Mouse (Mus musculus): ENCODE measurements at regions not wholly inside any gene's neighbourhood (a gene's known extent, or its start where the extent isn't known, plus 50 kb on each side); places are given as distances from the start of the nearest gene placed in this dataset.

DNA sequence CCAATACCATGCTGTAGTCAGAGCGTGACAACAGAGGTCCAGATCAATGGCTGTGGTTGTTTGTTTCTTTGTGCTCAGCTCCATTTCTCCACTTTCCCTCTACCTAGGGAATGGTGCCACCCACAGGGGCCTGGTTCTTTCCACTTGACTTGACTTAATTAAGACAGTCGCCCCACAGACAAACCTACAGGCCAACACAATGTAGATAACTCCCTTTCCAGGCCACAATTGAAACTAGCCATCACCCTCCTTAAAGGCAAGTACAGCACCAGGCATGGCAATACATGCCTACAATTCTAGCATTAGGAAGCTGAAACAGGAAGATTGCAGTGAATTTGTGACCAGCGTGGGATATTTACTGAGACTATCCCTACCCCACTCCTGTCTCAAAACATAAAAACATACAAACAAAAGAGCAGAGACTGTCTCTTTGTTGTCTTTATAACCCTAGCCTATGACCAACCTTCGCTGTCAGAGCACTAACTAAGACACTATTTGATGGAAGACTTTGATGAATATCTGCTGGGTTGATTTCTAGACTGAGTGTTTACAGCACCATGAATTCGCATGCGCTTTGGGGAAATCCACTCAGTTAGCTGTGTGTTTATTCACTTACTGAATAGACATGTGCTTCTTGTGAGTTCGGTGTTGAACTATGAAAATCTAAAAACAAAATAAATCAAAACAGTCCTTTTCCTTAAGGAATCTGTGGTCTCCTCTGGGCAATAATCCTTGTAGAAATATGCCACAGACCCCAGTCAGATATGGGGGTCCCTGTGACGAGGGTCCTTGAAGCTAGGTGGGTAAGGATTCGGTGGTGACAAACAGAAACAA is 116.7 kb upstream of the Cpm start:
- Histone ChIP-seq H3K27me3 (ENCODE audit: control insufficient read depth, insufficient read depth, low read length) (no peaks in the 10 kb centered on the region), H3K36me3 (ENCODE audit: control insufficient read depth, insufficient read depth, low read length) (no peaks in the 10 kb centered on the region), H3K4me3 (ENCODE audit: control insufficient read depth in 1 of 2, insufficient read depth in 1 of 2, low read depth in 1 of 2, low read length in 2 of 2) (no peak overlapping the region), H3K4me1 (ENCODE audit: control insufficient read depth in 2 of 2, insufficient read depth in 2 of 2, low read length in 2 of 2) (no peaks in the 10 kb centered on the region; a peak in 1 of 4 replicates), H3K27ac (replicated peaks in 1 of 2; ENCODE audit: control insufficient read depth in 1 of 2, insufficient read depth in 1 of 2, low read depth in 2 of 2, low read length in 2 of 2) (no peak overlapping the region), H3K9ac (ENCODE audit: low read length) (no peak overlapping the region), H3K9me3 (ENCODE audit: control insufficient read depth, low read length) (no peaks in the 10 kb centered on the region; the same call in 1 of the 2 replicates), H3K4me2 (ENCODE audit: low read length) (no peak overlapping the region)
- ATAC-seq (ENCODE audit: insufficient number of reproducible peaks, insufficient read depth, low FRiP score, low read depth) = no peak
- 85% methylated on average over 9 of the region's 9 CpGs for WGBS

DNA sequence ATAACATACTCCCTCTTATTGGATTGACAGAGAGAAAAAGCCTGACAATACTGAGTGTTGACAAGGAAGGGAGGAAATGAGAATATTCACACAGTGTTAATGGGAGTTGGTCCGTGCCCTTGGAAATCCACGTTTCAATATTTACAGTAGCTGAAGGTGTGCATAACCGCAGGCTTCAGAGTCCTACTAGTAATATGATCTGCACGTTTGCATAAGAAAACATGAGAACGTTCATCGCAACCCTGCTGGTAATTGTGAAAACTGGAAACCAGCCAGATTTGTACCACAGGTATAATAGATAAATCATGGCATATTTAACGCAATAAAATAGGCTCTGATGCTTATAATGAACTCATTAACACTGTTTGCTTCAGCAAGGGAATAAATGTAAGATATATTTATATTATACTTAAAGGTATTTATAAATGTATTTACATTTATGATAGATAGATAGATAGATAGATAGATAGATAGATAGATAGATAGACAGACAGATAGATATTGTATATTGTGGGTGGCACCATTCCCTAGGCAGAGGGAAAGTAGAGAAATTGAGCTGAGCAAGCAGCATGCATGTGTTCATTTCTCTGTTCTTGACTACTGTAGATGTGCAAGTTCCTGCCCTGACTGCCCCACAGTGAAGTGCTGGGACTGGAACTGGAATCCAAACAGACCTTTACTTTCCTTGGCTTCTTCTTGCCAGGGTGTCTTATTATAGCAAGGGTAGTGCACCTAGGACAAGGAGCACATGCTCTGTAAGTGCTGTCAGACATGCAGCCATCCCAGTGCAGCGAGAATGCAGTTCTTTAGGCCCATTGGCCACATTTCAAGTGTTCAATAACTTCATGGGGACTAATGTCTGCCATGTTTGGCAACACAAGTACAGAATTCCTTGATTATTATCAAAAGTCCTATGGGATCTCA is 117.6 kb upstream of the Cpm start:
- H3K4me2 ChIP-seq (ENCODE audit: low read length) = no peak overlapping the region
- H3K27ac ChIP-seq (replicated peaks in 1 of 2; ENCODE audit: control insufficient read depth in 1 of 2, insufficient read depth in 1 of 2, low read depth in 2 of 2, low read length in 2 of 2) = no peak overlapping the region
- no peaks in the 10 kb centered on the region for H3K36me3 ChIP-seq (ENCODE audit: control insufficient read depth, insufficient read depth, low read length)
- H3K4me3 ChIP-seq (ENCODE audit: control insufficient read depth in 1 of 2, insufficient read depth in 1 of 2, low read depth in 1 of 2, low read length in 2 of 2) = no peak overlapping the region
- H3K27me3 ChIP-seq (ENCODE audit: control insufficient read depth, insufficient read depth, low read length) = no peaks in the 10 kb centered on the region
- H3K4me1 ChIP-seq (ENCODE audit: control insufficient read depth in 2 of 2, insufficient read depth in 2 of 2, low read length in 2 of 2) = no peaks in the 10 kb centered on the region
- H3K9me3 ChIP-seq (ENCODE audit: control insufficient read depth, low read length) = no peaks in the 10 kb centered on the region; the same call in 1 of the 2 replicates
- H3K9ac ChIP-seq (ENCODE audit: low read length) = no peak overlapping the region
- no peak for ATAC-seq (ENCODE audit: insufficient number of reproducible peaks, insufficient read depth, low FRiP score, low read depth)
- WGBS = 81% methylated on average over 8 of the region's 8 CpGs

DNA sequence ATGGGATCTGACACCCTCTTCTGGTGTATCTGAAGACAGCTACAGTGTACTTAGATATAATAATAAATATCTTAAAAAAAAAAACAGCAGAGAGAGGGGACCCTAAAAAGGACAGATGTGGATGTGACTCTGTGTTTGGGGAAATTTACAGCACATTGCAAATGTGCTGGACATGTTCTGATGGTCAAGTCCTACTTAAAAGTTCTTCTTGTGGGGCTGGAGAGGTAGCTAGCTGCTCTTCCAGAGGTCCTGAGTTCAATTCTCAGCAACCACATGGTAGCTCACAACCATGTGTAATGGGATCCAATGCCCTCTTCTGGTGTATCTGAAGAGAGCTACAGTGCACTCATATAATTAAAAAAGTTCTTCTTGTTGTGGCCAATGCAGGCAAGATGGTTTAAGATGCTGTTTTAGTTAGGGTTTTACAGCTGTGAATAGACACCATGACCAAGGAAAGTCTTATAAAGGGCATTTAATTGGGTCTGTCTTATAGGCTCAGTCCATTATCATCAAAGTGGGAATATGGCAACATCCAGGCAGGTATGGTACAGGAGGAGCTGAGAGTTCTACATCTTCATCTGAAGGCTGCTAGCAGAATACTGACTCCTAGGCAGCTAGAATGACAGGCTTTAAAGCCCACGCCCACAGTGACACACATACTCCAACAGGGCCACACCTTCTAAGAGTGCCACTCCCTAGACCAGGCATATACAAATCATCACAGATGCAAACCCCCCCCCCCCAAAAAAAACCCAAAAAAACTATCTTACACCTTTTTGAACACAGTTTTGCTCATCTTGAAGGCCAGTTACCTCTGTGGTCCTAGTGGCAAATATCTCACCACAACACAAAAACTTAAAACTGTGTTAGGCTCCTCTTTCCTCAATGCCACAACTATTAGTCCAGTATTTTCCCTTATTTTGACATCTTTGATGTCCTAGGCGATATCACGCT is 118.5 kb upstream of the Cpm start:
- H3K4me1 ChIP-seq (ENCODE audit: control insufficient read depth in 2 of 2, insufficient read depth in 2 of 2, low read length in 2 of 2) = no peaks in the 10 kb centered on the region
- WGBS = 78% methylated on average over 3 of the region's 3 CpGs
- H3K36me3 ChIP-seq (ENCODE audit: control insufficient read depth, insufficient read depth, low read length) = no peaks in the 10 kb centered on the region
- H3K4me2 ChIP-seq (ENCODE audit: low read length) = no peak overlapping the region
- no peak overlapping the region for H3K4me3 ChIP-seq (ENCODE audit: control insufficient read depth in 1 of 2, insufficient read depth in 1 of 2, low read depth in 1 of 2, low read length in 2 of 2)
- ATAC-seq (ENCODE audit: insufficient number of reproducible peaks, insufficient read depth, low FRiP score, low read depth) = no peak
- no peaks in the 10 kb centered on the region; the same call in 1 of the 2 replicates for H3K9me3 ChIP-seq (ENCODE audit: control insufficient read depth, low read length)
- H3K27ac ChIP-seq (replicated peaks in 1 of 2; ENCODE audit: control insufficient read depth in 1 of 2, insufficient read depth in 1 of 2, low read depth in 2 of 2, low read length in 2 of 2) = no peak overlapping the region
- no peak overlapping the region for H3K9ac ChIP-seq (ENCODE audit: low read length)
- no peaks in the 10 kb centered on the region for H3K27me3 ChIP-seq (ENCODE audit: control insufficient read depth, insufficient read depth, low read length)

DNA sequence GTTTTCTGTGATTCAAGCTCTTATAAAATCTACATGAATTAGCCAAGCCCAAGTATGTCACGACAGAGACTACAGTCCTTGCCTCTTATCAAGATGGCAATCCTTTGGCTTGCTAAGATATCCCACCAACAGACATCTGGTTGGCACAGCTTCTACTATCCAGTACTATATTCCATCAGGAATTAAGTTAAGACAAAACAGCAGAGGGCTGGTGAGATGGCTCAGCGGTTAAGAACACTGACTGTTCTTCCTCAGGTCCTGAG is 119.1 kb upstream of the Cpm start:
- WGBS = 81% methylated on average over 2 of the region's 2 CpGs
- H3K4me2 ChIP-seq (ENCODE audit: low read length) = no peak overlapping the region
- H3K4me1 ChIP-seq (ENCODE audit: control insufficient read depth in 2 of 2, insufficient read depth in 2 of 2, low read length in 2 of 2) = no peaks in the 10 kb centered on the region
- no peak overlapping the region for H3K4me3 ChIP-seq (ENCODE audit: control insufficient read depth in 1 of 2, insufficient read depth in 1 of 2, low read depth in 1 of 2, low read length in 2 of 2)
- H3K9ac ChIP-seq (ENCODE audit: low read length) = no peak overlapping the region
- no peaks in the 10 kb centered on the region; the same call in 1 of the 2 replicates for H3K9me3 ChIP-seq (ENCODE audit: control insufficient read depth, low read length)
- no peaks in the 10 kb centered on the region for H3K27me3 ChIP-seq (ENCODE audit: control insufficient read depth, insufficient read depth, low read length)
- no peak for ATAC-seq (ENCODE audit: insufficient number of reproducible peaks, insufficient read depth, low FRiP score, low read depth)
- no peaks in the 10 kb centered on the region for H3K36me3 ChIP-seq (ENCODE audit: control insufficient read depth, insufficient read depth, low read length)
- H3K27ac ChIP-seq (replicated peaks in 1 of 2; ENCODE audit: control insufficient read depth in 1 of 2, insufficient read depth in 1 of 2, low read depth in 2 of 2, low read length in 2 of 2) = no peak overlapping the region

DNA sequence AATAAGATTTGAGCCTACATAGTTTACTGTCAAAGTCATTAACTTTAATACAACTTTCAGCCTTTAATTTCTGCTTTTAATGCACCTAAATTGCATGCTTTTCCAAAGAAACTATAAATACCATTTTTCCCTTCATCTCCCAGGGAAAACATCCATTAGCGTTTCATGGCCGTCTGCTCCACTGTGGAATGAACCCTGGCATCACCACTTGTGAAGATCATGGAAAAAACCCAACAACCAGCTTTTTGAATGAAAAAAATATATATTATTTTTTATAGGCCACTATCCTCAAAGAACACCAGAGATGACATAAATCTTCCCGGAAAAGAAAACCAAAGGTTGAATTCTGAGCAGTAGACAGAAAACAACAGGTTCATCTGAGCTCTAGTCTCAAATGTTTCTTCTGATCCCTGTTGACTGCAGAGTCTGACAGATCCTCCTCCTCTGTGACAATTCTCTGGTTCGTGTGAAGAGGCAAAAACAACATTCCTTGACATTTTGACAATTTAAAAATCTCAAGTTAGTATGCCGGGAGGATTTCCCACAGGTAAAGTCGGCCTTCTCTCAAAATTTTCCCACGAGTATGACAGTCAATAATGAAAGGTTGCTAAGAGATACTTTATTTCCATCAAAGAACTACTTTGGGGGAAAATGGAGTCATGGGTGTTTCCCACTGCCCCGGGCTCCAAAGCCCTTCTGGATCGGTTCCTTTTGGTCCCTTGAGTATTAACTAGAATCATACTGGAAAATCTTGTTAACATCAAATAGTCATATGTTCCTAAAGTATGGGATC is 119.7 kb upstream of the Cpm start:
- no peak for ATAC-seq (ENCODE audit: insufficient number of reproducible peaks, insufficient read depth, low FRiP score, low read depth)
- Histone ChIP-seq H3K4me2 (ENCODE audit: low read length) (no peak overlapping the region), H3K27ac (replicated peaks in 1 of 2; ENCODE audit: control insufficient read depth in 1 of 2, insufficient read depth in 1 of 2, low read depth in 2 of 2, low read length in 2 of 2) (no peak overlapping the region), H3K4me1 (ENCODE audit: control insufficient read depth in 2 of 2, insufficient read depth in 2 of 2, low read length in 2 of 2) (no peaks in the 10 kb centered on the region), H3K9ac (ENCODE audit: low read length) (no peak overlapping the region), H3K4me3 (ENCODE audit: control insufficient read depth in 1 of 2, insufficient read depth in 1 of 2, low read depth in 1 of 2, low read length in 2 of 2) (no peak overlapping the region), H3K27me3 (ENCODE audit: control insufficient read depth, insufficient read depth, low read length) (no peaks in the 10 kb centered on the region), H3K36me3 (ENCODE audit: control insufficient read depth, insufficient read depth, low read length) (no peaks in the 10 kb centered on the region), H3K9me3 (ENCODE audit: control insufficient read depth, low read length) (no peaks in the 10 kb centered on the region; the same call in 1 of the 2 replicates)
- WGBS = 78% methylated on average over 9 of the region's 9 CpGs

DNA sequence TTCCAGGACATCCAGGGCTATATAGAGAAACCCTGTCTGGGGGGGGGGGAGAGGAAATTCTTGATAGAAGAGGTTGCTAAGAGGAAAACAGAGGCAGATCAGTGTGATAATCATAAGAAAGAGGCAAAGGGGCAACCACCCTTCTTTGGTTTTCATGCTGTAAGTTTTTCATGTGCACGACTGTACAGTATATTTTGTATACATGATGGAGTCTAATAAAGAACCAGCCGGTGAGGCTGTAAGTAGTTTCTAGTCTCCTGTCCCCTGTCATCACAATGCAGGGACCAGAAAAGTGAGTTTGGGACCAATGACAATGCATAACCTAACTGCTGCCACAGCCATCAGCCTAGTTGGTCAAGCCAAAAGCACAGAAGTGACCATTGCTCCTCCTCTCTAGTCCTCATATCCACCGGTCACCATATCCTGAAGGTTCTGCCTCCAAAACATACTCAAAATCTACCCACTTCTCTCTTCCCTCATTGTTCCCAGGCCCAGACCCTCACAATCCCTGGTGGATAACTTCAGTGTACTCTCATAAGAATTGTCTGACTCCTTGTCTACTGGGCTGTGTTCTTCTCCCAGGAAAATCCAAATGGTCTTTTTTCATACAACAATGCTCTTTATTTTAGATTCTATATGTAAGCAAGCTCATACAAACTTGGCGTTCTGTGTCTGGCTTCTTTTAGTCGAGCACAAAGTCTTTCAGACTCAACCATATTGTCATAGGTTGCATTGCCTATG is 122.9 kb upstream of the Cpm start:
- no peaks in the 10 kb centered on the region for H3K27me3 ChIP-seq (ENCODE audit: control insufficient read depth, insufficient read depth, low read length)

More for the DNA sequence above, 122.9 kb upstream of the Cpm start:
- Histone ChIP-seq H3K27ac (replicated peaks in 1 of 2; ENCODE audit: control insufficient read depth in 1 of 2, insufficient read depth in 1 of 2, low read depth in 2 of 2, low read length in 2 of 2) (no peak overlapping the region), H3K9me3 (ENCODE audit: control insufficient read depth, low read length) (no peaks in the 10 kb centered on the region), H3K4me3 (ENCODE audit: control insufficient read depth in 1 of 2, insufficient read depth in 1 of 2, low read depth in 1 of 2, low read length in 2 of 2) (no peak overlapping the region), H3K4me1 (ENCODE audit: control insufficient read depth in 2 of 2, insufficient read depth in 2 of 2, low read length in 2 of 2) (no peaks in the 10 kb centered on the region), H3K4me2 (ENCODE audit: low read length) (no peak overlapping the region), H3K36me3 (ENCODE audit: control insufficient read depth, insufficient read depth, low read length) (no peaks in the 10 kb centered on the region), H3K9ac (ENCODE audit: low read length) (no peak overlapping the region)
- 80% methylated on average over 5 of the region's 5 CpGs for WGBS
- no peak for ATAC-seq (ENCODE audit: insufficient number of reproducible peaks, insufficient read depth, low FRiP score, low read depth)
